Mouse (Mus musculus) hindbrain, embryonic 10.5 days (tissue): ENCODE results near the gene Myo3b. TPM values are rescaled to one million over a fixed set of nuclear protein-coding genes. Genes with fewer than 3 reads are reported as not detected.

ENCODE experiments used
- DNase-seq: peaks from one replicate; pipeline ENCODE4 v3.0.0-alpha.2; 2017; ENCODE audit warnings: low spot score
- H3K27ac ChIP-seq: fragments of 300-500 bp; sonication (generic); 2 replicates; pipeline ENCODE4 v1.5.1; 2016; ENCODE audit warnings: mild to moderate bottlenecking, moderate library complexity
- H3K27me3 ChIP-seq: fragments of 300-500 bp; sonication (generic); 2 replicates; pipeline ENCODE4 v1.6.1; 2016; ENCODE audit warnings: mild to moderate bottlenecking; ENCODE audit not compliant: poor library complexity, insufficient read depth, severe bottlenecking
- H3K36me3 ChIP-seq: fragments of 300-500 bp; sonication (generic); 2 replicates; pipeline ENCODE4 v1.6.1; 2016; ENCODE audit warnings: mild to moderate bottlenecking, moderate library complexity
- H3K4me1 ChIP-seq: fragments of 300-500 bp; sonication (generic); replicated peaks from 2 replicates; pipeline ENCODE4 v1.6.1; 2016; ENCODE audit warnings: mild to moderate bottlenecking
- H3K4me3 ChIP-seq: fragments of 300-500 bp; sonication (generic); 2 replicates; pipeline ENCODE4 v1.5.1; 2016; ENCODE audit warnings: mild to moderate bottlenecking, moderate library complexity
- H3K9me3 ChIP-seq: fragments of 300-500 bp; sonication (generic); 2 replicates; pipeline ENCODE4 v1.6.1; 2016; ENCODE audit warnings: mild to moderate bottlenecking, moderate library complexity
- WGBS: fragments of 180-500 bp; shearing (Covaris S2); methylation state at CpG from one replicate; pipeline ENCODE4 v1.1.7; 2016; 5-methylcytosine and 5-hydroxymethylcytosine counted together
- polyA plus RNA-seq: library from polyadenylated mRNA; unstranded; fragments of >200 nt; fragmentation: Nextera tagmentation; extraction: Ambion mirVana; gene quantifications from 2 replicates; pipeline ENCODE4 v1.2.1, GENCODE M21; 2016

Myo3b gene
- polyA plus RNA-seq, 1 experiment from 2014 or later, result not detected

DNA sequence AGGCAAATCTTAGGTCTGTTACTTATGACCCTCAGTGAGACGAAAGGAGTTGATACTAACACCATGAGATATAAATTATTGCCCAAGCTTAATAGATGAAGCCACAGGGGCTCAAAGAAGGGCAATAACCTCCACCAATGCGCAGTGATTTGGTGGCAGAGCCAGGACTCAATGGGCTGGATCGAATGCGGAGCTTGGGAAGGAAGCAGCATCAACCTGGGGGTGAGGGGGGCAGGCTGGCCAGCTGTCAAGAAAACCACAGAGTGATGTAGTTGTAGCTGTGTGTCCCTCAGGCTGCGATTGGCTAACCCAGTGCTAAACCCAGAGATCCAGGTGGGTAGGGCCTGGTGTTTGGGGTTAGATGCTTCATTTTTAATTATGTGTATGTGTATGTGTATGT, 4.0 kb upstream of the Myo3b start:
- WGBS, result 74% methylated on average over 5 of the region's 5 CpGs
- Histone ChIP-seq H3K4me3 (no peak overlapping the region), H3K27ac (no peak overlapping the region), H3K27me3 (no peaks in the 10 kb centered on the region), H3K4me1 (peaks cover 13% of the 10 kb centered on the region), H3K36me3 (no peaks in the 10 kb centered on the region), H3K9me3 (no peaks in the 10 kb centered on the region; the same call in 1 of the 2 replicates)
- DNase-seq, result no peak

GRCm38 (mm10) chr2:70035358-70035757, 3.6 kb upstream of the Myo3b start:
- WGBS, result 73% methylated on average over 1 of the region's 1 CpGs
- H3K36me3 ChIP-seq, result no peaks in the 10 kb centered on the region
- no peaks in the 10 kb centered on the region for H3K27me3 ChIP-seq
- H3K9me3 ChIP-seq, result no peaks in the 10 kb centered on the region; the same call in 1 of the 2 replicates
- no peak for DNase-seq
- H3K27ac ChIP-seq, result no peak overlapping the region
- no peak overlapping the region for H3K4me3 ChIP-seq
- peaks cover 13% of the 10 kb centered on the region for H3K4me1 ChIP-seq

- Histone ChIP-seq H3K27ac (no peak overlapping the region), H3K36me3 (no peaks in the 10 kb centered on the region), H3K27me3 (no peaks in the 10 kb centered on the region), H3K9me3 (no peaks in the 10 kb centered on the region), H3K4me3 (no peak overlapping the region), H3K4me1 (peaks cover 13% of the 10 kb centered on the region)
- 81% methylated on average over 8 of the region's 8 CpGs for WGBS
- DNase-seq, result no peak
These were observed 1.7 kb upstream of the Myo3b start for GRCm38 (mm10) chr2:70037221-70037620.

GRCm38 (mm10) chr2:70044466-70044865, 5.5 kb downstream of the Myo3b start:
- no peaks in the 10 kb centered on the region for H3K36me3 ChIP-seq
- H3K9me3 ChIP-seq, result no peaks in the 10 kb centered on the region
- no peaks in the 10 kb centered on the region for H3K27me3 ChIP-seq
- H3K27ac ChIP-seq, result 0 out of 2 replicates have a peak overlapping the region, but pooled peaks have one; percentile 36
- WGBS, result 36% methylated on average over 6 of the region's 6 CpGs
- H3K4me3 ChIP-seq, result no peak overlapping the region
- DNase-seq, result peak; percentile 36
- peaks cover 16% of the 10 kb centered on the region for H3K4me1 ChIP-seq

DNA sequence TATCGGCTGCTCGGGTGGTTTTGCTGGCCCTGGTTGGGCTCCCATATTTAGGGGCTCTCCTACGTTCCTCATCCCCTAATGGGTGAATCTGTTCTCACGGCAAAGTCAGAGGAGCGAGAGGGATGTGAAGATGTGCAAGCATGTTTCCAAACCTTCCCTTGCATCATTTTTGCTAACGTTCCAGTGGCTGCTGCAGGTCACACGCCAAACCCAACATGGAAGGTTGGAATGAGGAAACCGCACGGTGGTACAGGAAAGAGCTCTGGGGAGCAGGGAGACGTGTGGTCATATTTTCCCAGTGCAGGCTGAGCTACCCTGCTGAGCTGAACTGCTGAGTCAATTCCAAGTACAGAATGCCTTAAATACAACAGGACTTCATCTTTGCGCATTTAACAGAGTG, 8.9 kb downstream of the Myo3b start:
- Histone ChIP-seq H3K36me3 (no peaks in the 10 kb centered on the region), H3K27me3 (no peaks in the 10 kb centered on the region), H3K4me3 (no peak overlapping the region), H3K27ac (no peak overlapping the region), H3K4me1 (peaks cover 16% of the 10 kb centered on the region), H3K9me3 (no peaks in the 10 kb centered on the region)
- 90% methylated on average over 11 of the region's 11 CpGs for WGBS
- no peak for DNase-seq

GRCm38 (mm10) chr2:70053803-70054202, 14.9 kb downstream of the Myo3b start:
- no peaks in the 10 kb centered on the region for H3K27me3 ChIP-seq
- DNase-seq, result no peak
- H3K27ac ChIP-seq, result no peak overlapping the region
- no peak overlapping the region for H3K4me3 ChIP-seq
- H3K36me3 ChIP-seq, result no peaks in the 10 kb centered on the region
- 89% methylated on average over 9 of the region's 9 CpGs for WGBS
- H3K9me3 ChIP-seq, result no peaks in the 10 kb centered on the region
- no peaks in the 10 kb centered on the region for H3K4me1 ChIP-seq

- 91% methylated on average over 4 of the region's 4 CpGs for WGBS
- DNase-seq, result no peak
- Histone ChIP-seq H3K36me3 (no peaks in the 10 kb centered on the region), H3K27ac (no peak overlapping the region), H3K27me3 (no peaks in the 10 kb centered on the region), H3K9me3 (no peaks in the 10 kb centered on the region), H3K4me3 (no peak overlapping the region), H3K4me1 (peaks cover 7% of the 10 kb centered on the region)
These were observed 19.3 kb downstream of the Myo3b start for GRCm38 (mm10) chr2:70058201-70058600.

DNA sequence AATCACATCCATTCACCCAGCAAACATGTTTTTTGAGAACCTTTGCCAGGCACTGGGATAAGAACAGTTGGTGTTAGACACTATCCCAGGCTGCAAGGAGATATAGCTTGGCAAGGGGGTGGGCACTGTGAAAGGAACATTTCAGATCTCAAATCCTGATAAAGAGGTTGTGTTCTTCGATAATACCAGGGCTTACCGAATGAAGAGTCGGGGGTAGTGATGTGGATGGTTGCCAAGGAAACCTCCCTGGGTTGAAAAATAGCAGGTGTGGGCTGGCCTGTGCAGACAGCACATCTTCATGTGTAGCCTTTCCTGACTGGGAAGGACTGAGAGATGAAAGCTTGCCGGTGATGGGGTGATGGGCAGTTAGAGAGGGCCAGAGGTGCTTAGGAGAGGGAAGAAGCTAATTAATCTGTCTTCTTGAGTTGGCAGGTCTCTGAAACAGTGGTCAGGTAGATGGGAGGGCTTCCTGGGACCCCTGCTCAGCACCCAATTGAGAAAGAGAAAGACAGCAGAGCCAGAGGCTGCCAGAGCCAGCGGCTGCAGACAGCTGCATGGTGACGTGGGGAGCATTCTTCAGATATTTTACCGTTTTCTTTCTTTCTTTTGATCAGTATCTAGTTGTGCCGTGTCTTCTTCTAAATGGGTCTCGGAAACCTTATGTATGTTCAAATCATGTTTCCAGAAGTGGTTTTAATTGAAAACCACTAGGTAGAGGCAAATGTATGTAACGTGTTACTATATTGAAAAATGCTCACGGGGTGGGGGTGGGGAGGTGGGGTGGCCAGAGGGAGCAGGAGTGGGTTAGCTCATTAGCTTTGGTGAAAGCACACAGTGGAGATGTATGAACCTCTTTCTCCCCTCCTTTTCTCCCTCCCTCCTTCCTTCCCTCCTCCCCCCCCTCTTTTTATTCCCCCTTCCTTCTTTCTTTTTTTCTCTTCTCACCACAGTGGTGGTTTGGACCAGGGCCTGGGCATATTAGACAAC, 21.7 kb downstream of the Myo3b start:
- no peak overlapping the region for H3K4me3 ChIP-seq
- no peaks in the 10 kb centered on the region for H3K9me3 ChIP-seq
- H3K4me1 ChIP-seq, result peaks cover 18% of the 10 kb centered on the region
- WGBS, result 53% methylated on average over 11 of the region's 11 CpGs
- no peaks in the 10 kb centered on the region for H3K36me3 ChIP-seq
- H3K27ac ChIP-seq, result no peak overlapping the region
- no peaks in the 10 kb centered on the region for H3K27me3 ChIP-seq
- DNase-seq, result no peak

DNA sequence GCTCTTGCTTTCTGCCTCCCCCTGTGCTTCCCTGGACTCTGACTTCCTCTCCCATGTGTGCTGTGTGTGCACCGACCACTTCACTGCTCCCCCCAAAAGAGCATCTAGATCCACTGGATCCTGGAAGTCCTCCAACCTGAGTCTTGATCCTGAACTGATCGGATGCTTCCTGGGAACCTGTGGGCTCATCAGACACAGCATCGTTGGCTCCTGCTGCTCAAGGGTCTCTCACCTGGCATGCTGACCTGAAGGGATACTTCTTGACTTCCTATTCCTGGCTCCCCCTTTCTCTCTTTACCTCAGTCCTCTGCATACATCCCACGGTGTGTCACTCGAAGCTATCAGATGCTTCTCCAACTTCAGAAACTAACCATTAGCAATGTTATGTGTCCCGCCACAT, 26.2 kb downstream of the Myo3b start:
- 85% methylated on average over 6 of the region's 6 CpGs for WGBS

GRCm38 (mm10) chr2:70065729-70066300, 26.9 kb downstream of the Myo3b start:
- Histone ChIP-seq H3K9me3 (no peaks in the 10 kb centered on the region), H3K4me1 (peaks cover 19% of the 10 kb centered on the region), H3K27ac (peak overlapping the region; percentile 70), H3K36me3 (no peaks in the 10 kb centered on the region), H3K4me3 (no peak overlapping the region), H3K27me3 (no peaks in the 10 kb centered on the region)
- 48% methylated on average over 7 of the region's 7 CpGs for WGBS
- DNase-seq, result no peak

More for the DNA sequence above, 26.2 kb downstream of the Myo3b start:
- Histone ChIP-seq H3K36me3 (no peaks in the 10 kb centered on the region), H3K4me3 (no peak overlapping the region), H3K4me1 (peaks cover 26% of the 10 kb centered on the region), H3K27me3 (no peaks in the 10 kb centered on the region), H3K9me3 (no peaks in the 10 kb centered on the region), H3K27ac (no peak overlapping the region)
- no peak for DNase-seq

GRCm38 (mm10) chr2:70066338-70067022, 27.6 kb downstream of the Myo3b start:
- H3K4me3 ChIP-seq, result no peak overlapping the region
- H3K9me3 ChIP-seq, result no peaks in the 10 kb centered on the region
- H3K27me3 ChIP-seq, result no peaks in the 10 kb centered on the region
- peak overlapping the region; percentile 70; the same call in 1 of the 2 replicates for H3K27ac ChIP-seq
- peaks cover 19% of the 10 kb centered on the region for H3K4me1 ChIP-seq
- DNase-seq, result no peak
- WGBS, result 80% methylated on average over 6 of the region's 6 CpGs
- no peaks in the 10 kb centered on the region for H3K36me3 ChIP-seq

- DNase-seq, result no peak
- Histone ChIP-seq H3K4me1 (peaks cover 16% of the 10 kb centered on the region), H3K27ac (no peak overlapping the region), H3K4me3 (no peak overlapping the region), H3K36me3 (no peaks in the 10 kb centered on the region), H3K27me3 (no peaks in the 10 kb centered on the region), H3K9me3 (no peaks in the 10 kb centered on the region)
- 88% methylated on average over 5 of the region's 5 CpGs for WGBS
These were observed 30.9 kb downstream of the Myo3b start for GRCm38 (mm10) chr2:70069861-70070260.
